Mouse (Mus musculus): ENCODE measurements around the gene Usp22. TPM values are rescaled to one million over a fixed set of nuclear protein-coding genes. Genes with fewer than 3 reads are reported as not detected.
A peak's percentile ranks its signal among the peaks of the same experiment; 100 is the strongest.

Gene Usp22
- total and polyA plus RNA-seq, 3 experiments = 48.1 to 65.3 (median 54.7) TPM

- peak; percentile 56; the same call in 1 of the 2 replicates for TF ChIP-seq NELFE (IDR thresholded peaks at IDR 0.05; ENCODE audit: low read depth, low read length)
Observed at GRCm38 (mm10) chr11:61143564-61144469, 31.0 kb downstream of the Usp22 start (continued).

GRCm38 (mm10) chr11:61142941-61143530, 31.8 kb downstream of the Usp22 start:
- Histone ChIP-seq H3K36me3 (replicated peaks in 1 of 2; ENCODE audit: control insufficient read depth in 1 of 2, insufficient read depth in 1 of 2, low read length in 1 of 2) (peaks cover 55 to 78% of the 10 kb centered on the region in 2 experiments), H3K9ac (ENCODE audit: insufficient read depth, low read depth) (peak overlapping the region; percentile 94), H3K4me3 (replicated peaks in 1 of 3; ENCODE audit: low read depth in 2 of 3, low read length in 2 of 3, poor library complexity in 1 of 3) (peak overlapping the region; percentile 64 to 89 (median 66)), H3K79me2 (replicated peaks; ENCODE audit: control insufficient read depth, extremely low read depth, insufficient read depth, poor library complexity, severe bottlenecking) (peaks cover 73% of the 10 kb centered on the region), H3K4me2 (ENCODE audit: insufficient read depth, low read depth, poor library complexity, severe bottlenecking) (peak overlapping the region; percentile 93), H3K9me3 (replicated peaks; ENCODE audit: low read length) (no peaks in the 10 kb centered on the region), H3K4me1 (ENCODE audit: control insufficient read depth in 1 of 2, insufficient read depth in 2 of 2) (peaks cover 34 to 77% of the 10 kb centered on the region in 2 experiments), H3K27me3 (replicated peaks) (no peaks in the 10 kb centered on the region), H3K27ac (ENCODE audit: insufficient read depth, low read depth) (peak overlapping the region; percentile 84)
- in situ Hi-C loops (cut with MboI; ENCODE audit: low pct_ligation_motif_present, low pct_unique_long_range_greater_than_20kb, low sequenced_read_pairs) = loop anchor here (5.0 kb wide), 1 partner anchor 36 kb away; no protein-coding TSS in a partner anchor
- no peak for DNase-seq (ENCODE audit: extremely low read depth)
- dilution Hi-C loops (cut with MboI; ENCODE audit: extremely low pct_ligation_motif_present, extremely low pct_unique_long_range_greater_than_20kb, low sequenced_read_pairs) = no loop called here
- TF ChIP-seq RAD21 (IDR thresholded peaks at IDR 0.05; ENCODE audit: low read depth, low read length) (no peak), MEF2A (IDR thresholded peaks at IDR 0.05; ENCODE audit: borderline replicate concordance, low read depth, low read length) (peak; percentile 40; the same call in 1 of the 2 replicates), MAFK (IDR thresholded peaks at IDR 0.05; ENCODE audit: insufficient replicate concordance, low read length) (no peak), MXI1 (IDR thresholded peaks at IDR 0.05; ENCODE audit: low read depth, low read length) (0 out of 2 replicates have a peak, but pooled peaks have one; percentile 5), BHLHE40 (IDR thresholded peaks at IDR 0.05; ENCODE audit: low read depth, low read length) (no peak), USF1 (IDR thresholded peaks at IDR 0.05; ENCODE audit: low read depth, low read length) (no peak), PAX5 (IDR thresholded peaks at IDR 0.05; ENCODE audit: low read length) (no peak), SMC3 (IDR thresholded peaks at IDR 0.05; ENCODE audit: low read depth, low read length) (no peak), EP300 (IDR thresholded peaks at IDR 0.05; ENCODE audit: low read length) (0 out of 2 replicates have a peak, but pooled peaks have one; percentile 24), IRF4 (IDR thresholded peaks at IDR 0.05; ENCODE audit: low read depth, low read length) (0 out of 2 replicates have a peak, but pooled peaks have one; percentile 35)

GRCm38 (mm10) chr11:61142262-61142661, 32.6 kb downstream of the Usp22 start:
- H3K4me2 ChIP-seq (ENCODE audit: insufficient read depth, low read depth, poor library complexity, severe bottlenecking) = peak overlapping the region; percentile 93
- H3K9me3 ChIP-seq (replicated peaks; ENCODE audit: low read length) = no peaks in the 10 kb centered on the region
- peak; percentile 98 for DNase-seq (ENCODE audit: extremely low read depth)
- peak overlapping the region; percentile 84 for H3K27ac ChIP-seq (ENCODE audit: insufficient read depth, low read depth)
- H3K27me3 ChIP-seq (replicated peaks) = no peaks in the 10 kb centered on the region
- peak overlapping the region; percentile 64 to 89 (median 66) for H3K4me3 ChIP-seq (replicated peaks in 1 of 3; ENCODE audit: low read depth in 2 of 3, low read length in 2 of 3, poor library complexity in 1 of 3)
- peak overlapping the region; percentile 94 for H3K9ac ChIP-seq (ENCODE audit: insufficient read depth, low read depth)
- peaks cover 37 to 77% of the 10 kb centered on the region in 2 experiments for H3K4me1 ChIP-seq (ENCODE audit: control insufficient read depth in 1 of 2, insufficient read depth in 2 of 2)
- peaks cover 51 to 78% of the 10 kb centered on the region in 2 experiments for H3K36me3 ChIP-seq (replicated peaks in 1 of 2; ENCODE audit: control insufficient read depth in 1 of 2, insufficient read depth in 1 of 2, low read length in 1 of 2)
- H3K79me2 ChIP-seq (replicated peaks; ENCODE audit: control insufficient read depth, extremely low read depth, insufficient read depth, poor library complexity, severe bottlenecking) = peaks cover 80% of the 10 kb centered on the region
- in situ Hi-C loops (cut with MboI; ENCODE audit: low pct_ligation_motif_present, low pct_unique_long_range_greater_than_20kb, low sequenced_read_pairs) = loop anchor here (5.0 kb wide), 1 partner anchor 35 kb away; no protein-coding TSS in a partner anchor
- dilution Hi-C loops (cut with MboI; ENCODE audit: extremely low pct_ligation_motif_present, extremely low pct_unique_long_range_greater_than_20kb, low sequenced_read_pairs) = no loop called here
- TF ChIP-seq SIN3A (IDR thresholded peaks at IDR 0.05; ENCODE audit: low read length) (peak; percentile 86), CHD1 (IDR thresholded peaks at IDR 0.05; ENCODE audit: low read depth, low read length) (no peak), POLR2A (IDR thresholded peaks at IDR 0.05; ENCODE audit: low read depth, low read length) (peak; percentile 77), PAX5 (IDR thresholded peaks at IDR 0.05; ENCODE audit: low read length) (no peak), MAFK (IDR thresholded peaks at IDR 0.05; ENCODE audit: insufficient replicate concordance, low read length) (0 out of 2 replicates have a peak, but pooled peaks have one; percentile 29), BHLHE40 (IDR thresholded peaks at IDR 0.05; ENCODE audit: low read depth, low read length) (peak; percentile 73), POLR2AphosphoS2 (IDR thresholded peaks at IDR 0.05; ENCODE audit: low read depth, low read length) (peak; percentile 62; the same call in 1 of the 2 replicates), MEF2A (IDR thresholded peaks at IDR 0.05; ENCODE audit: borderline replicate concordance, low read depth, low read length) (peak; percentile 94), ZKSCAN1 (IDR thresholded peaks at IDR 0.05; ENCODE audit: borderline replicate concordance, low read depth, low read length) (no peak), JUN (IDR thresholded peaks at IDR 0.05; ENCODE audit: insufficient read depth, low read depth, low read length) (no peak), KAT2A (IDR thresholded peaks at IDR 0.05; ENCODE audit: insufficient replicate concordance, low read length) (no peak), CHD2 (IDR thresholded peaks at IDR 0.05; ENCODE audit: low read length) (no peak; the same call in 1 of the 2 replicates), NELFE (IDR thresholded peaks at IDR 0.05; ENCODE audit: low read depth, low read length) (no peak; the same call in 1 of the 2 replicates), MYC (IDR thresholded peaks at IDR 0.05; ENCODE audit: low read depth, low read length) (peak; percentile 67; the same call in 1 of the 2 replicates), NRF1 (IDR thresholded peaks at IDR 0.05; ENCODE audit: low read depth, low read length) (peak; percentile 6; the same call in 1 of the 2 replicates), ZNF384 (IDR thresholded peaks at IDR 0.05; ENCODE audit: low read depth, low read length) (no peak), RCOR1 (conservative IDR thresholded peaks at IDR 0.05; ENCODE audit: low read depth, low read length) (no peak; the same call in 1 of the 2 replicates), TCF12 (IDR thresholded peaks at IDR 0.05; ENCODE audit: low read depth, low read length) (peak; percentile 93), GABPA (IDR thresholded peaks at IDR 0.05; ENCODE audit: insufficient replicate concordance, low read depth, low read length) (no peak)

Measured in CH12.LX (cell line).